Mouse (Mus musculus) cerebellum, postnatal 10 days (tissue): ENCODE data around the gene Pnrc1.
"Not testable (repeated sequence)": the region's sequence is repeated elsewhere in the genome, so short reads cannot be mapped to it uniquely, and the experiment has no call there.

Source experiments
- DNase-seq, 2 experiments: peaks; one replicate each; pipeline ENCODE4 v3.0.0; 2021; ENCODE audit warnings: mixed read lengths in 2 of 2

Pnrc1 gene

GRCm38 (mm10) chr4:33290002-33290401, at the start of gene Pnrc1:
TSS of gene Pnrc1 (minus strand) at chr4:33290163.
- peak; percentile 28 to 29 for DNase-seq

GRCm38 (mm10) chr4:33337999-33338398, 48.0 kb upstream of the Pnrc1 start:
- DNase-seq: no peak

GRCm38 (mm10) chr4:33332956-33333455, 43.0 kb upstream of the Pnrc1 start:
- no peak for DNase-seq

- DNase-seq: no peak
Measured at GRCm38 (mm10) chr4:33331147-33331546, 41.2 kb upstream of the Pnrc1 start.

GRCm38 (mm10) chr4:33315840-33316239, 25.9 kb upstream of the Pnrc1 start:
- no peak for DNase-seq

- not testable (repeated sequence) for DNase-seq
Measured at GRCm38 (mm10) chr4:33314150-33314549, 24.2 kb upstream of the Pnrc1 start.

- DNase-seq: no peak
Measured at GRCm38 (mm10) chr4:33310840-33311437, 21.0 kb upstream of the Pnrc1 start.

- DNase-seq: peak; percentile 97 to 99
Measured at GRCm38 (mm10) chr4:33309764-33310757, 20.1 kb upstream of the Pnrc1 start, which contains the start of gene Rngtt. TSS of gene Rngtt (plus strand) at chr4:33310311.

GRCm38 (mm10) chr4:33307146-33307545, 17.2 kb upstream of the Pnrc1 start:
- no peak for DNase-seq

- DNase-seq: no peak
Measured at GRCm38 (mm10) chr4:33303057-33303456, 13.1 kb upstream of the Pnrc1 start.

GRCm38 (mm10) chr4:33300891-33301665, 11.1 kb upstream of the Pnrc1 start:
- not testable (repeated sequence) for DNase-seq

- peak; percentile 91 to 95 for DNase-seq
Measured at GRCm38 (mm10) chr4:33292409-33293370, 2.7 kb upstream of the Pnrc1 start.

GRCm38 (mm10) chr4:33290878-33291277, 915 bp upstream of the Pnrc1 start:
- DNase-seq: no peak

- DNase-seq: no peak
Measured at GRCm38 (mm10) chr4:33289106-33289650, 785 bp downstream of the Pnrc1 start.

GRCm38 (mm10) chr4:33285448-33285847, 4.5 kb downstream of the Pnrc1 start:
- DNase-seq: no peak

GRCm38 (mm10) chr4:33284083-33284880, 5.7 kb downstream of the Pnrc1 start:
- no peak for DNase-seq

GRCm38 (mm10) chr4:33281891-33282685, 7.9 kb downstream of the Pnrc1 start:
- DNase-seq: no peak

- no peak for DNase-seq
Measured at GRCm38 (mm10) chr4:33273437-33273836, 16.5 kb downstream of the Pnrc1 start.
